Mouse (Mus musculus) liver, postnatal 0 days (tissue): ENCODE results near the gene Naa10. TPM values are rescaled to one million over a fixed set of nuclear protein-coding genes. Genes with fewer than 3 reads are reported as not detected.
A peak's percentile ranks its signal among the peaks of the same experiment; 100 is the strongest.

Experiments
- ATAC-seq: fragments of 200-750 bp; cut with Nextera tagmentation; 2 replicates; pipeline ENCODE4 v1.8.0; 2017; ENCODE audit warnings: mild to moderate bottlenecking, moderate library complexity
- DNase-seq: peaks from one replicate; pipeline ENCODE4 v3.0.0-alpha.2; 2016
- H3K27ac ChIP-seq: fragments of 300-500 bp; sonication (generic); 2 replicates; pipeline ENCODE4 v1.5.1; 2014; ENCODE audit warnings: antibody characterized with exemption, moderate library complexity, mild to moderate bottlenecking, low read depth
- H3K27me3 ChIP-seq: fragments of 300-500 bp; sonication (generic); 2 replicates; pipeline ENCODE4 v1.6.1; 2014; ENCODE audit warnings: low read length, control low read depth, mixed read lengths; ENCODE audit not compliant: insufficient read depth
- H3K36me3 ChIP-seq: fragments of 300-500 bp; sonication (generic); replicated peaks from 2 replicates; pipeline ENCODE4 v1.6.1; 2014; ENCODE audit warnings: mild to moderate bottlenecking, control low read depth, low read length, moderate library complexity, mixed read lengths; ENCODE audit not compliant: insufficient read depth
- H3K4me1 ChIP-seq: fragments of 300-500 bp; sonication (generic); 2 replicates; pipeline ENCODE4 v1.6.1; 2014; ENCODE audit warnings: antibody characterized with exemption, mild to moderate bottlenecking, control low read depth; ENCODE audit not compliant: insufficient read depth
- H3K4me2 ChIP-seq: fragments of 300-500 bp; sonication (generic); 2 replicates; pipeline ENCODE4 v1.6.1; 2014; ENCODE audit warnings: low read depth, mild to moderate bottlenecking, low read length, moderate library complexity, mixed read lengths
- H3K4me3 ChIP-seq: fragments of 300-500 bp; sonication (generic); 2 replicates; pipeline ENCODE4 v1.5.1; 2014; ENCODE audit warnings: low read depth, low read length
- H3K9ac ChIP-seq: fragments of 300-500 bp; sonication (generic); replicated peaks from 2 replicates; pipeline ENCODE4 v1.6.1; 2014; ENCODE audit warnings: mild to moderate bottlenecking, moderate library complexity
- H3K9me3 ChIP-seq: fragments of 300-500 bp; sonication (generic); 2 replicates; pipeline ENCODE4 v1.6.1; 2016; ENCODE audit warnings: mild to moderate bottlenecking, control low read depth, low read length, mixed read lengths
- CTCF ChIP-seq: sonication (generic); IDR thresholded peaks from 2 replicates; pipeline ENCODE4 v1.5.1; 2016; ENCODE audit warnings: antibody characterized with exemption, low read depth
- EP300 ChIP-seq: IDR thresholded peaks from 2 replicates; pipeline ENCODE4 v1.6.1; 2016; ENCODE audit warnings: antibody characterized with exemption, low read depth, mild to moderate bottlenecking
- WGBS: fragments of 180-500 bp; shearing (Covaris S2); extraction: QIAGEN DNeasy Blood & Tissue Kit; methylation state at CpG from one replicate; pipeline ENCODE4 v1.1.7; 2014; ENCODE audit not compliant: insufficient replicate concordance; 5-methylcytosine and 5-hydroxymethylcytosine counted together
- polyA plus RNA-seq: library from polyadenylated mRNA; unstranded; fragments of >200 nt; fragmentation: Nextera tagmentation; extraction: Ambion mirVana; gene quantifications from 2 replicates; pipeline ENCODE4 v1.2.1, GENCODE M21; 2015

The Naa10 gene
- polyA plus RNA-seq, 1 experiment from 2014 or later: 48.9 TPM

- Histone ChIP-seq H3K36me3 (peaks cover 94% of the 10 kb centered on the region), H3K4me3 (no peak overlapping the region), H3K27me3 (no peaks in the 10 kb centered on the region), H3K9me3 (no peaks in the 10 kb centered on the region), H3K4me2 (no peak overlapping the region), H3K27ac (no peak overlapping the region), H3K4me1 (no peaks in the 10 kb centered on the region), H3K9ac (no peak overlapping the region)
- WGBS: 35% methylated on average over 4 of the region's 4 CpGs
- TF ChIP-seq EP300 (no peak), CTCF (peak; percentile 89)
- peak; percentile 51 for DNase-seq
- peak; percentile 54 for ATAC-seq
Measured at GRCm38 (mm10) chrX:73948647-73949046, 26.9 kb upstream of the Naa10 start.

GRCm38 (mm10) chrX:73946896-73947295 is 25.2 kb upstream of the Naa10 start:
- H3K9ac ChIP-seq: no peak overlapping the region
- H3K4me1 ChIP-seq: no peaks in the 10 kb centered on the region
- H3K36me3 ChIP-seq: peaks cover 89% of the 10 kb centered on the region
- 73% methylated on average over 6 of the region's 6 CpGs for WGBS
- no peak overlapping the region for H3K27ac ChIP-seq
- TF ChIP-seq EP300 (no peak), CTCF (0 out of 2 replicates have a peak, but pooled peaks have one; percentile 0)
- no peak overlapping the region for H3K4me3 ChIP-seq
- no peaks in the 10 kb centered on the region for H3K9me3 ChIP-seq
- DNase-seq: no peak
- H3K27me3 ChIP-seq: no peaks in the 10 kb centered on the region
- no peak overlapping the region for H3K4me2 ChIP-seq
- peak; percentile 40; the same call in 1 of the 2 replicates for ATAC-seq

GRCm38 (mm10) chrX:73942294-73942693 is 20.6 kb upstream of the Naa10 start:
- no peak overlapping the region for H3K27ac ChIP-seq
- no peak overlapping the region for H3K9ac ChIP-seq
- peaks cover 50% of the 10 kb centered on the region for H3K36me3 ChIP-seq
- DNase-seq: no peak
- no peak overlapping the region for H3K4me3 ChIP-seq
- no peak overlapping the region for H3K4me2 ChIP-seq
- no peak for ATAC-seq
- H3K4me1 ChIP-seq: no peaks in the 10 kb centered on the region
- no peaks in the 10 kb centered on the region for H3K27me3 ChIP-seq
- WGBS: 91% methylated on average over 2 of the region's 2 CpGs
- no peaks in the 10 kb centered on the region for H3K9me3 ChIP-seq
- TF ChIP-seq CTCF (no peak), EP300 (no peak)

- TF ChIP-seq EP300 (no peak), CTCF (no peak)
- Histone ChIP-seq H3K36me3 (peaks cover 46% of the 10 kb centered on the region), H3K9ac (no peak overlapping the region), H3K27me3 (no peaks in the 10 kb centered on the region), H3K9me3 (no peaks in the 10 kb centered on the region), H3K4me1 (no peaks in the 10 kb centered on the region), H3K4me2 (no peak overlapping the region), H3K27ac (no peak overlapping the region), H3K4me3 (no peak overlapping the region)
- ATAC-seq (no peak), DNase-seq (no peak)
- WGBS: 62% methylated on average over 2 of the region's 2 CpGs
Measured at GRCm38 (mm10) chrX:73941860-73942259, 20.1 kb upstream of the Naa10 start.

GRCm38 (mm10) chrX:73931871-73932270 is 10.1 kb upstream of the Naa10 start:
- WGBS: 47% methylated on average over 2 of the region's 2 CpGs
- no peak overlapping the region for H3K4me2 ChIP-seq
- H3K27me3 ChIP-seq: 0 out of 2 replicates have a peak, but pooled peaks cover 2% of the 10 kb centered on the region
- no peaks in the 10 kb centered on the region for H3K9me3 ChIP-seq
- DNase-seq (no peak), ATAC-seq (no peak)
- no peaks in the 10 kb centered on the region for H3K36me3 ChIP-seq
- H3K27ac ChIP-seq: no peak overlapping the region
- no peaks in the 10 kb centered on the region; the same call in 1 of the 2 replicates for H3K4me1 ChIP-seq
- H3K4me3 ChIP-seq: no peak overlapping the region
- H3K9ac ChIP-seq: no peak overlapping the region
- TF ChIP-seq CTCF (no peak), EP300 (no peak)

- Histone ChIP-seq H3K27ac (no peak within 1 kb of the TSS), H3K9ac (peak within 1 kb of the TSS; percentile 46; the same call in 1 of the 2 replicates)
- peak; percentile 94 for ATAC-seq
Measured at GRCm38 (mm10) chrX:73930402-73931062, 8.8 kb upstream of the Naa10 start, which contains the start of gene Renbp. Gene Renbp (minus strand): TSS chrX:73930850.

More at GRCm38 (mm10) chrX:73930402-73931062, 8.8 kb upstream of the Naa10 start, which contains the start of gene Renbp:
- 33% methylated on average over 17 of the region's 17 CpGs for WGBS
- DNase-seq: peak; percentile 78
- Histone ChIP-seq H3K36me3 (no peaks in the 10 kb centered on the region), H3K4me2 (peak within 1 kb of the TSS; percentile 65), H3K4me1 (no peaks in the 10 kb centered on the region; the same call in 1 of the 2 replicates), H3K27me3 (0 out of 2 replicates have a peak, but pooled peaks cover 2% of the 10 kb centered on the region), H3K4me3 (peak within 1 kb of the TSS; percentile 39), H3K9me3 (no peaks in the 10 kb centered on the region)
- TF ChIP-seq CTCF (peak; percentile 41), EP300 (no peak; the same call in 1 of the 2 replicates)
